Mouse (Mus musculus): Measurements from ENCODE around the gene Tbx5. TPM values are rescaled to one million over a fixed set of nuclear protein-coding genes. Genes with fewer than 3 reads are reported as not detected.
"Not testable (repeated sequence)": the region's sequence is repeated elsewhere in the genome, so short reads cannot be mapped to it uniquely, and the experiment has no call there.

Gene Tbx5
- polyA plus RNA-seq, 1 experiment, result 0.06 TPM

- Histone ChIP-seq H3K9me3 (no peaks in the 10 kb centered on the region), H3K27me3 (replicated peaks) (peaks cover 31% of the 10 kb centered on the region), H3K4me1 (peaks cover 10% of the 10 kb centered on the region), H3K4me3 (replicated peaks) (peak overlapping the region; percentile 59), H3K36me3 (replicated peaks; ENCODE audit: low read length) (no peaks in the 10 kb centered on the region)
- TF ChIP-seq FLI1 (IDR thresholded peaks at IDR 0.05; ENCODE audit: low read length) (no peak), GATA1 (IDR thresholded peaks at IDR 0.05; ENCODE audit: borderline replicate concordance, low read length) (no peak)
Observed at GRCm38 (mm10) chr5:119896605-119897004, 64.1 kb downstream of the Tbx5 start.

- Histone ChIP-seq H3K4me1 (no peaks in the 10 kb centered on the region), H3K27me3 (replicated peaks) (peaks cover 40% of the 10 kb centered on the region), H3K9me3 (peaks cover 25% of the 10 kb centered on the region), H3K36me3 (replicated peaks; ENCODE audit: low read length) (no peaks in the 10 kb centered on the region), H3K4me3 (replicated peaks) (no peak overlapping the region)
- TF ChIP-seq GATA1 (IDR thresholded peaks at IDR 0.05; ENCODE audit: borderline replicate concordance, low read length), result no peak
- no peak for TF ChIP-seq FLI1 (IDR thresholded peaks at IDR 0.05; ENCODE audit: low read length)
Observed at GRCm38 (mm10) chr5:119916551-119917171, 84.2 kb downstream of the Tbx5 start.

GRCm38 (mm10) chr5:119918381-119918780 lies 85.9 kb downstream of the Tbx5 start:
- not testable (repeated sequence) for H3K36me3 ChIP-seq (replicated peaks; ENCODE audit: low read length); H3K4me3 ChIP-seq (replicated peaks); H3K4me1 ChIP-seq
- H3K27me3 ChIP-seq (replicated peaks), result peaks cover 51% of the 10 kb centered on the region
- H3K9me3 ChIP-seq, result peaks cover 25% of the 10 kb centered on the region

- H3K27me3 ChIP-seq (replicated peaks), result peaks cover 45% of the 10 kb centered on the region
- H3K36me3 ChIP-seq (replicated peaks; ENCODE audit: low read length), result no peaks in the 10 kb centered on the region
- H3K4me3 ChIP-seq (replicated peaks), result no peak overlapping the region
- H3K9me3 ChIP-seq, result peaks cover 10% of the 10 kb centered on the region
- no peaks in the 10 kb centered on the region for H3K4me1 ChIP-seq
- TF ChIP-seq GATA1 (IDR thresholded peaks at IDR 0.05; ENCODE audit: borderline replicate concordance, low read length), result no peak
- TF ChIP-seq FLI1 (IDR thresholded peaks at IDR 0.05; ENCODE audit: low read length), result no peak
Observed at GRCm38 (mm10) chr5:119920941-119921340, 88.5 kb downstream of the Tbx5 start.

GRCm38 (mm10) chr5:119922229-119922628 lies 89.8 kb downstream of the Tbx5 start:
- Histone ChIP-seq H3K9me3 (peaks cover 10% of the 10 kb centered on the region), H3K4me3 (replicated peaks) (no peak overlapping the region), H3K4me1 (no peaks in the 10 kb centered on the region), H3K27me3 (replicated peaks) (peaks cover 48% of the 10 kb centered on the region), H3K36me3 (replicated peaks; ENCODE audit: low read length) (no peaks in the 10 kb centered on the region)
- no peak for TF ChIP-seq FLI1 (IDR thresholded peaks at IDR 0.05; ENCODE audit: low read length)
- TF ChIP-seq GATA1 (IDR thresholded peaks at IDR 0.05; ENCODE audit: borderline replicate concordance, low read length), result no peak

Other genes with a start within 250 kb of the Tbx5 start
- 0.45 TPM in 1 of 2 replicates, not detected in the other for gene Tbx3, start 162.0 kb upstream of the Tbx5 start, polyA plus RNA-seq (2012; ENCODE audit: insufficient read depth, low replicate concordance)